Comparison of ENCODE assay signal across 27 mouse cellular contexts in the genomic region with DNA sequence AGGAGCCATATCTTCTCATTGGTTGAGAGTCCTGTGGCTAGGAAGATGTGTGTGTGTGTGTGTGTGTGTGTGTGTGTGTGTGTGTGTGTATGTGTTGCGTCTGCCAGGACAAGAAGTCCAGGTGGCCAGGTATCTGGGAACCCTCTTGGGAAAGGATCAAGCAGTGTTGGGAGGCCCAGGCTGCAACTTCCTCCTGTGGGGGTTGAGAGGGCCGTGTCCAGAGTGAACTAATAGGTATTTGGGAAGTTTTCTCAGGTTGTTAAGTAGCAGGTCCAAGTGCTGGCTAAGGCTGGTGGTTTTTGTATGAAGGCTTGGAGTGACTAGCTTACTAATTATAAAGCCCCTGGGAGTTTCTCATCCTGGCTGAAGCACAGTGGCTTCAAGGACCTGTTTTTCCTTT. TPM values are rescaled to one million over a fixed set of nuclear protein-coding genes. Genes with fewer than 3 reads are reported as not detected.
DNase-seq lines count a peak whose midpoint lies in the region; ATAC-seq and TF ChIP-seq lines count a peak whose summit lies in the region.
"Had no signal": no experiment of that assay in that cellular context is flagged by ENCODE, and none has a peak within 500 bp of the region (broad histone marks: within the 10 kb centered on the region; RNA-seq: fewer than 3 reads in every experiment).

No protein-coding gene starts in this region.

- H3K9ac ChIP-seq in kidney, embryonic 15.5 days = no peak overlapping the region
- no peak overlapping the region for H3K9ac ChIP-seq in liver, embryonic 15.5 days
- no peak overlapping the region for H3K9ac ChIP-seq in liver, embryonic 11.5 days (ENCODE audit: low read depth, low read length)
- H3K9ac ChIP-seq in liver, postnatal 0 days (replicated peaks) = no peak overlapping the region
- H3K9ac ChIP-seq: heart, embryonic 13.5 days; neural tube, embryonic 15.5 days had no signal

- H3K4me2 ChIP-seq in kidney, embryonic 15.5 days = 0 out of 2 replicates have a peak overlapping the region, but pooled peaks have one; percentile 7
- H3K4me2 ChIP-seq in liver, embryonic 15.5 days = no peak overlapping the region
- no peak overlapping the region for H3K4me2 ChIP-seq in liver, embryonic 11.5 days
- H3K4me2 ChIP-seq in liver, postnatal 0 days (ENCODE audit: low read depth, low read length) = peak overlapping the region; percentile 33; the same call in 1 of the 2 replicates
- H3K4me2 ChIP-seq: neural tube, embryonic 15.5 days had no signal

- no peak for ATAC-seq in kidney, embryonic 15.5 days (replicated peaks; ENCODE audit: low FRiP score)
- no peak for ATAC-seq in liver, embryonic 15.5 days (ENCODE audit: insufficient read depth)
- ATAC-seq in liver, embryonic 11.5 days (replicated peaks; ENCODE audit: low FRiP score) = no peak
- ATAC-seq in liver, postnatal 0 days = peak; percentile 9; the same call in 1 of the 2 replicates
- no peak for ATAC-seq in megakaryocyte progenitor cell, adult 5-6 weeks (replicated peaks; ENCODE audit: poor library complexity)
- ATAC-seq: forebrain, embryonic 16.5 days; hindbrain, postnatal 0 days; Patski had no signal

- DNase-seq in kidney, adult 18-20 months = no peak
- DNase-seq in liver, embryonic 11.5 days (ENCODE audit: low spot score) = no peak
- no peak for DNase-seq in liver, postnatal 0 days
- peak; percentile 62 for DNase-seq in lung, postnatal 25 days (ENCODE audit: low spot score)
- no peak for DNase-seq in Muller cell, postnatal 12 days (ENCODE audit: inconsistent ontology term)
- DNase-seq: adrenal gland, adult 2 months; cerebellum, adult 18-20 months; cerebellum, postnatal 14 days; gastrocnemius, postnatal 10 days; heart, postnatal 14 days; kidney, postnatal 10 days; right cerebral cortex, adult 18-20 months had no signal

- H3K9me3 ChIP-seq in kidney, embryonic 15.5 days (replicated peaks) = no peaks in the 10 kb centered on the region
- H3K9me3 ChIP-seq in liver, embryonic 15.5 days (replicated peaks) = no peaks in the 10 kb centered on the region
- no peaks in the 10 kb centered on the region for H3K9me3 ChIP-seq in liver, embryonic 11.5 days (ENCODE audit: control insufficient read depth, low read length)
- H3K9me3 ChIP-seq in liver, postnatal 0 days (ENCODE audit: low read length) = no peaks in the 10 kb centered on the region
- H3K9me3 ChIP-seq: forebrain, embryonic 10.5 days; heart, embryonic 13.5 days; midbrain, embryonic 10.5 days; neural tube, embryonic 15.5 days had no signal

- 58% methylated on average over 2 of the region's 2 CpGs for WGBS in kidney, embryonic 15.5 days
- WGBS in liver, embryonic 15.5 days (ENCODE audit: insufficient replicate concordance) = 18% methylated on average over 2 of the region's 2 CpGs
- WGBS in liver, embryonic 11.5 days = 51% methylated on average over 2 of the region's 2 CpGs
- 10% methylated on average over 2 of the region's 2 CpGs for WGBS in liver, postnatal 0 days (ENCODE audit: insufficient replicate concordance)

- H3K4me3 ChIP-seq in kidney, embryonic 15.5 days (replicated peaks) = no peak overlapping the region
- no peak overlapping the region for H3K4me3 ChIP-seq in liver, embryonic 15.5 days (replicated peaks)
- no peak overlapping the region for H3K4me3 ChIP-seq in liver, embryonic 11.5 days (ENCODE audit: low read depth, low read length)
- H3K4me3 ChIP-seq in liver, postnatal 0 days (ENCODE audit: low read depth, low read length) = no peak overlapping the region
- H3K4me3 ChIP-seq: forebrain, embryonic 10.5 days; heart, embryonic 13.5 days; midbrain, embryonic 10.5 days; neural tube, embryonic 15.5 days had no signal

- no peaks in the 10 kb centered on the region for H3K27me3 ChIP-seq in kidney, embryonic 15.5 days
- peaks cover 4% of the 10 kb centered on the region for H3K27me3 ChIP-seq in liver, embryonic 15.5 days
- no peaks in the 10 kb centered on the region for H3K27me3 ChIP-seq in liver, embryonic 11.5 days (replicated peaks; ENCODE audit: control insufficient read depth, insufficient read depth, low read length)
- H3K27me3 ChIP-seq in liver, postnatal 0 days (ENCODE audit: insufficient read depth, low read length) = no peaks in the 10 kb centered on the region
- H3K27me3 ChIP-seq: neural tube, embryonic 15.5 days; Patski had no signal

- peaks cover 44% of the 10 kb centered on the region for H3K4me1 ChIP-seq in kidney, embryonic 15.5 days
- H3K4me1 ChIP-seq in liver, embryonic 15.5 days (replicated peaks) = peaks cover 35% of the 10 kb centered on the region
- peaks cover 30% of the 10 kb centered on the region for H3K4me1 ChIP-seq in liver, embryonic 11.5 days (replicated peaks; ENCODE audit: control insufficient read depth, insufficient read depth, low read length)
- peaks cover 38% of the 10 kb centered on the region for H3K4me1 ChIP-seq in liver, postnatal 0 days (ENCODE audit: insufficient read depth)

- peak overlapping the region; percentile 51; the same call in 1 of the 2 replicates for H3K27ac ChIP-seq in kidney, embryonic 15.5 days
- H3K27ac ChIP-seq in liver, embryonic 15.5 days (replicated peaks) = 0 out of 2 replicates have a peak overlapping the region, but pooled peaks have one; percentile 33
- H3K27ac ChIP-seq in liver, embryonic 11.5 days (ENCODE audit: low read depth, low read length) = no peak overlapping the region
- H3K27ac ChIP-seq in liver, postnatal 0 days (ENCODE audit: low read depth) = peak overlapping the region; percentile 45; the same call in 1 of the 2 replicates
- H3K27ac ChIP-seq: forebrain, embryonic 10.5 days; heart, embryonic 13.5 days; hindbrain, postnatal 0 days; macrophage; midbrain, embryonic 10.5 days; neural tube, embryonic 15.5 days had no signal

- TF ChIP-seq CTCF in liver, postnatal 0 days (IDR thresholded peaks at IDR 0.05; ENCODE audit: low read depth) = no peak

- no peaks in the 10 kb centered on the region for H3K36me3 ChIP-seq in kidney, embryonic 15.5 days
- H3K36me3 ChIP-seq in liver, embryonic 15.5 days (replicated peaks) = no peaks in the 10 kb centered on the region
- no peaks in the 10 kb centered on the region; the same call in 1 of the 2 replicates for H3K36me3 ChIP-seq in liver, embryonic 11.5 days (ENCODE audit: control insufficient read depth, insufficient read depth, low read length)
- H3K36me3 ChIP-seq in liver, postnatal 0 days (replicated peaks; ENCODE audit: insufficient read depth, low read length) = peaks cover 2% of the 10 kb centered on the region; the same call in 1 of the 2 replicates
- H3K36me3 ChIP-seq: neural tube, embryonic 15.5 days had no signal

- TF ChIP-seq EP300 in liver, postnatal 0 days (IDR thresholded peaks at IDR 0.05; ENCODE audit: low read depth) = no peak

RNA-seq across cellular contexts. Expression of a gene that starts 7.7 kb away (rescaled TPM):
- polyA plus RNA-seq in kidney, embryonic 15.5 days (2015; fragmentation: Nextera tagmentation; extraction: Ambion mirVana) = 6.0 and 6.6 TPM in 2 replicates
- 1.3 and 1.9 TPM in 2 replicates for polyA plus RNA-seq in liver, embryonic 15.5 days (2015; fragmentation: Nextera tagmentation; extraction: Ambion mirVana)
- 4.2 and 6.8 TPM in 2 replicates for polyA plus RNA-seq in liver, embryonic 11.5 days (2014; fragmentation: Nextera tagmentation; extraction: Ambion mirVana)
- polyA plus RNA-seq in liver, postnatal 0 days (2015; fragmentation: Nextera tagmentation; extraction: Ambion mirVana) = 3.4 and 3.6 TPM in 2 replicates
- total RNA-seq in megakaryocyte progenitor cell, adult 5-6 weeks (2015) = 18.1 and 18.6 TPM in 2 replicates
- total RNA-seq in megakaryocyte progenitor cell, adult 5-6 weeks (2017) = 23.0 and 28.2 TPM in 2 replicates

RNA-seq across cellular contexts. Expression of a gene that starts 31.2 kb away (rescaled TPM):
- polyA plus RNA-seq in kidney, embryonic 15.5 days (2015; fragmentation: Nextera tagmentation; extraction: Ambion mirVana) = 9.3 and 12.8 TPM in 2 replicates
- polyA plus RNA-seq in liver, embryonic 15.5 days (2015; fragmentation: Nextera tagmentation; extraction: Ambion mirVana) = 1.7 and 2.1 TPM in 2 replicates
- 6.5 and 7.8 TPM in 2 replicates for polyA plus RNA-seq in liver, embryonic 11.5 days (2014; fragmentation: Nextera tagmentation; extraction: Ambion mirVana)
- polyA plus RNA-seq in liver, postnatal 0 days (2015; fragmentation: Nextera tagmentation; extraction: Ambion mirVana) = 1.7 TPM in 2 replicates
- total RNA-seq in megakaryocyte progenitor cell, adult 5-6 weeks (2015) = 0.61 and 0.84 TPM in 2 replicates
- 0.67 TPM in 1 of 2 replicates, not detected in the other for total RNA-seq in megakaryocyte progenitor cell, adult 5-6 weeks (2017)

RNA-seq across cellular contexts. Expression of a gene that starts 35.7 kb away (rescaled TPM):
- polyA plus RNA-seq in kidney, embryonic 15.5 days (2015; fragmentation: Nextera tagmentation; extraction: Ambion mirVana) = not detected in 2 replicates
- polyA plus RNA-seq in liver, embryonic 15.5 days (2015; fragmentation: Nextera tagmentation; extraction: Ambion mirVana) = not detected in 2 replicates
- polyA plus RNA-seq in liver, embryonic 11.5 days (2014; fragmentation: Nextera tagmentation; extraction: Ambion mirVana) = not detected in 2 replicates
- 0.20 TPM in 1 of 2 replicates, not detected in the other for polyA plus RNA-seq in liver, postnatal 0 days (2015; fragmentation: Nextera tagmentation; extraction: Ambion mirVana)
- total RNA-seq in megakaryocyte progenitor cell, adult 5-6 weeks (2015) = not detected in 2 replicates
- total RNA-seq in megakaryocyte progenitor cell, adult 5-6 weeks (2017) = 0.96 TPM in 1 of 2 replicates, not detected in the other
- total RNA-seq: gastrocnemius, postnatal 10 days; heart, postnatal 14 days had no signal
- polyA plus RNA-seq: adrenal gland, adult 2 months; embryonic facial prominence, embryonic 11.5 days; forebrain, embryonic 10.5 days; heart, embryonic 13.5 days; limb, embryonic 11.5 days; macrophage; midbrain, embryonic 10.5 days; Patski; stomach, embryonic 16.5 days; urinary bladder, adult 2 months had no signal

Comparison
In these comparisons a context has a peak if more than half of its experiments do, and no peak if none do; other contexts are left out.
1. H3K4me2 ChIP-seq: peak in kidney, embryonic 15.5 days (single experiment) and liver, postnatal 0 days (single experiment); none in liver, embryonic 15.5 days (single experiment) and liver, embryonic 11.5 days (single experiment).